Mouse (Mus musculus): ENCODE measurements around the gene Gm38392.

DNA sequence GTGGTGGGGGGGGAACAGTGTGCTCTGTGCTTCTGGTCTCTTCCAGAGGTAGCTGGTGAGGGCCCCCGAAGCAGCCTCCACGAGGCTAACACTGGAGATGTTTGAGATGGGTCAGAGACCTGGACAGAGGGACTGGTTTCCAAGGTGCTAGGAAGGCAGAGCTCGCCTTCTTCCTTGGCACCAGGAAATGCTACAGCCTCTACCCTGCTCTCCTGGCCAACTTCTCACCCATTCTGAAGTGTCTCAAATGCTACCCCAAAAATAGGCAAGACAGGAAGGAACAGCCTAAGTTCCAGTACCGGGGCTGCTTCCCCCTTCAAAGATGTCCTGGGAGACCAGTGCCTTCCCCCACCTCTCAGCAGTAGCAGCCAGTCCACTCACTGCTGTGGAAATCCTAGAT, 47.6 kb downstream of the Gm38392 start:
- TF ChIP-seq CTCF (IDR thresholded peaks at IDR 0.05; ENCODE audit: low read depth) (no peak), EP300 (IDR thresholded peaks at IDR 0.05; ENCODE audit: low read depth) (no peak)

Measured in liver, postnatal 0 days (tissue).